8 mouse cellular contexts compared by ENCODE assay signal in the genomic region with DNA sequence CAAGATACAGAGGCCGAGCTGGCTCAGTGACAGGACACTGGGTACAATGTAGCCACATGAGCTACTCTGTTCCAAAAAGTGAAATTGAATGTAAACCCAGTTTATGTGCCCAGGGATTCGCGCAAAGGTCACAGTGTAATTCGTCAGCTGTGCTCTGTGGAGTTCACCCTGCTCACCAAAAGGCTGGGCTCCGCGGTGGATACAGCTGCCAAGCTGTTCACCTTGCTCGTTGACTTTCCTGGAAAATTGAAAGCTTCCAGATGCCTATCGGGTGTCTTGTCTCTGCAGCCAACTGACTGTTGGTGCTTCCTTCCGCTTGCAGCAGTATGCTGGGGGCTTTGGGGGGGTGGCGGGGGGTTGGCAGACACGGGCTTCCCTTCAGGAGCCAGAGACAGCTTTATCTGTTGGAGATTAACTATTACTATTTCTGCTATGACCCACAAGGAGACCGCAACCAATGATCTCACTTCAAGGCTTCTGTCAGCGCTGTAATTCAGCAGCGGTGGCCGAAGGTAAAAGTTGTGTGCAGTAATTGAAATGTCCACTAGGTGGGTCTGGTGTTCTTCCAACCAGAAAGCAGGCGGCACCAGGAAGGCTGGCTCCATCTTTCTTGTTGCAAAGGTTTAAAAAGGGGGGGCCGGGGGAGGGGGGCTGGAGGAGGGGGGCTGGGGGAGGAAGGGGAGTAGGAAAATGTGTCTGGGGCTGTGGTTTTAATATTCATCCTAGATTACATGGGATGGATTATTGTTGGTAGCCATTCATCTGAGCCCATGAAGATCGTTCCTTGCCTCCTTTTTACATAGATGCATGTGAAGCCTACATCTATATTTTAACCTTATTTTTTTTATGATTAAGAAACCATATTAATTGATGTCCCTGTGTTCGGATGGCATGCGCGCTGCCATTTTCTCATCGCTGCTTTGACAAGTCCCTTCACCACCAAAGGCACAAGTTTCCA.
DNase-seq lines count a peak whose midpoint lies in the region.

No protein-coding gene starts in this region.

- H3K4me1 ChIP-seq in megakaryocyte, embryonic 14.5 days, result peaks cover 9% of the 10 kb centered on the region

- no peaks in the 10 kb centered on the region for H3K9me3 ChIP-seq in megakaryocyte, embryonic 14.5 days

- intact Hi-C loops in left cerebral cortex, postnatal 10 days (cut with DNase I), result loop anchor here (10.0 kb wide), 1 partner anchor 416 kb away; no protein-coding TSS in a partner anchor

- H3K36me3 ChIP-seq in megakaryocyte, embryonic 14.5 days (replicated peaks; ENCODE audit: low read length), result no peaks in the 10 kb centered on the region

- peaks cover 6% of the 10 kb centered on the region for H3K27me3 ChIP-seq in megakaryocyte, embryonic 14.5 days (replicated peaks)

- DNase-seq in heart, adult 18-20 months, result peak; percentile 53 to 73
- no peak for DNase-seq in heart, adult 11 months
- peak; percentile 78 for DNase-seq in cerebellum, adult 9-11 months
- peak; percentile 67 to 85 for DNase-seq in frontal cortex, postnatal 36 days (ENCODE audit: low spot score in 2 of 2)
- peak; percentile 70 for DNase-seq in hindlimb bud, embryonic 11.5 days (ENCODE audit: extremely low spot score, low read depth, low spot score)
- peak; percentile 73 to 78 for DNase-seq in left cerebral cortex, postnatal 10 days (ENCODE audit: extremely low spot score in 1 of 2, low spot score in 2 of 2)
- DNase-seq in right cerebral cortex, postnatal 4 days, result peak; percentile 58

- H3K4me3 ChIP-seq in megakaryocyte, embryonic 14.5 days (replicated peaks), result peak overlapping the region; percentile 78
